Mouse (Mus musculus) heart, adult 2 months (tissue): ENCODE measurements around the gene Tlr5. TPM values are rescaled to one million over a fixed set of nuclear protein-coding genes. Genes with fewer than 3 reads are reported as not detected.

Experiments used
- DNase-seq, 2 experiments: peaks; one replicate each; pipeline ENCODE4 v3.0.0; 2021
- H3K27ac ChIP-seq: fragments of 200-600 bp; 2 replicates; pipeline ENCODE4 v1.8.1; 2022
- H3K27me3 ChIP-seq: fragments of 200-500 bp; 2 replicates; pipeline ENCODE4 v1.6.1; 2012; ENCODE audit warnings: mild to moderate bottlenecking, low read length, inconsistent platforms, mixed read lengths; ENCODE audit not compliant: control insufficient read depth, insufficient read depth
- H3K36me3 ChIP-seq: fragments of 200-500 bp; 2 replicates; pipeline ENCODE4 v1.6.1; 2012; ENCODE audit warnings: low read length, inconsistent platforms; ENCODE audit not compliant: control insufficient read depth, insufficient read depth
- H3K4me1 ChIP-seq: fragments of 200-500 bp; 2 replicates; pipeline ENCODE4 v1.6.1; 2011; ENCODE audit warnings: low read length; ENCODE audit not compliant: control insufficient read depth, insufficient read depth
- H3K4me3 ChIP-seq: fragments of 200-600 bp; 2 replicates; pipeline ENCODE4 v1.8.1; 2022
- H3K79me2 ChIP-seq: fragments of 200-500 bp; replicated peaks from 2 replicates; pipeline ENCODE4 v1.6.1; 2012; ENCODE audit warnings: mild to moderate bottlenecking, inconsistent platforms, low read length, moderate library complexity, mixed read lengths; ENCODE audit not compliant: control insufficient read depth, insufficient read depth
- H3K9ac ChIP-seq: fragments of 200-500 bp; 2 replicates; pipeline ENCODE4 v1.6.1; 2012; ENCODE audit warnings: low read depth, mild to moderate bottlenecking, control low read depth, inconsistent platforms, low read length, mixed read lengths
- CTCF ChIP-seq: fragments of 200-600 bp; IDR thresholded peaks from 2 replicates; pipeline ENCODE4 v1.8.1; 2022; ENCODE audit warnings: antibody characterized with exemption, mild to moderate bottlenecking, moderate library complexity
- EP300 ChIP-seq: fragments of 200-500 bp; IDR thresholded peaks from 2 replicates; pipeline ENCODE4 v1.6.1; 2011; ENCODE audit warnings: low read depth, low read length, control low read depth; ENCODE audit not compliant: insufficient read depth
- POLR2A ChIP-seq: fragments of 200-500 bp; IDR thresholded peaks from 2 replicates; pipeline ENCODE4 v1.6.1; 2011; ENCODE audit warnings: mild to moderate bottlenecking, low read depth, low read length, control low read depth; ENCODE audit not compliant: insufficient read depth
- WGBS: fragments of 180-500 bp; shearing (Covaris S2); methylation state at CpG from one replicate; pipeline ENCODE4 v1.1.7; 2018; 5-methylcytosine and 5-hydroxymethylcytosine counted together
- intact Hi-C: fragments of 180-260 bp; cut with DNase I; formaldehyde crosslinking; loops from one replicate; pipeline ENCODE4 v1.15.1; 2025
- polyA plus RNA-seq: library from polyadenylated mRNA; depleted of rRNA; stranded (reverse); fragments of >200 nt; gene quantifications from 2 replicates; pipeline ENCODE4 v1.2.3, GENCODE M21; 2012
- total RNA-seq, 2 experiments: library from RNA; stranded (reverse); gene quantifications; 2 replicates each; pipeline ENCODE4 v1.2.3; 2021

Gene Tlr5
- total and polyA plus RNA-seq, 3 experiments: 1.1 to 1.7 (median 1.2) TPM

DNA sequence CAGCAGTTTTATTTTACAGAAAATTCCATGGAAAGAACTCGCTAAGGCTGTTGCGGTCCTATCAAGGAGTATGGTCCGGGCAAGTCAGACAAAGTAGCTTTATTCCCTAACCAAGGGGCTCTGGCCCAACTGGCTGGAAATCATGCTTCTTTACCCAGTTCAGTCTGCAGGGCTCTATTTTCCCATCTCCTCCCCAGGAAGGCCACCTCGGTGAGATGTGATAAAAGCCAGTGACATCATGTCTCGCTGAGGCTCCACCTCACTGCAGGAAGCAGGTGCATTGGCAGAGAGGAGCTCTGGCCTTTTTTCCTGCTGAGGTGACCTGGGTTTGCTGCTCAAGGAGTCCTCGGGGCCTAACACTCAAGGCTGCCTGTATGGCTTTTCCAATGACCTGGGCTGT lies 26.1 kb downstream of the Tlr5 start:
- no peaks in the 10 kb centered on the region for H3K27me3 ChIP-seq
- no peak overlapping the region for H3K27ac ChIP-seq
- H3K4me1 ChIP-seq: peaks cover 4% of the 10 kb centered on the region; the same call in 1 of the 2 replicates
- no peak overlapping the region for H3K9ac ChIP-seq
- intact Hi-C loops: no loop called here
- TF ChIP-seq CTCF (no peak), POLR2A (no peak), EP300 (no peak)
- H3K36me3 ChIP-seq: no peaks in the 10 kb centered on the region
- no peak for DNase-seq
- no peaks in the 10 kb centered on the region for H3K79me2 ChIP-seq
- WGBS: 52% methylated on average over 6 of the region's 6 CpGs
- no peak overlapping the region for H3K4me3 ChIP-seq

DNA sequence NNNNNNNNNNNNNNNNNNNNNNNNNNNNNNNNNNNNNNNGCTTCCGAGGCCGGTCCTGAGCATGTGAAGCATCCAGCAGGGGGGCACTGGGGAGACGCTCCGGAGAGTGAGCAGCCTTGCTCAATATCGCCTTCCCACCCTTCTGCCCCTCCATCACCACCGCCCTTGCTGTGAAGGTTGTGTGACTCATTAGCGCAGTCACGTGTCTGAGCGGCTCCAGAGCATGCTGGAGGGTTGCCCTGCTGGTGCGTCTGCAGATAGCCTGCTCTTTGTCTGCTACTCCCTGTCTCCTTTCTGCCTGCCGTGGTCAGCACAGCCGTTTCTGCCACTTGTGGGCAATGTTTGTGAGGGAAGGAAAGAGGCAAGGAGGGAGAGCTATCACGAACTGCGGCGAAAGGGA lies 28.4 kb downstream of the Tlr5 start:
- Histone ChIP-seq H3K9ac (peak overlapping the region; percentile 18), H3K36me3 (no peaks in the 10 kb centered on the region), H3K79me2 (no peaks in the 10 kb centered on the region), H3K27me3 (no peaks in the 10 kb centered on the region), H3K27ac (peak overlapping the region; percentile 54), H3K4me1 (peaks cover 4% of the 10 kb centered on the region; the same call in 1 of the 2 replicates), H3K4me3 (peak overlapping the region; percentile 36; the same call in 1 of the 2 replicates)
- WGBS: under 1% methylated on average over 13 of the region's 15 CpGs
- peak; percentile 87 to 92 for DNase-seq
- TF ChIP-seq EP300 (peak; percentile 35; the same call in 1 of the 2 replicates), CTCF (peak; percentile 71), POLR2A (peak; percentile 62; the same call in 1 of the 2 replicates)
- intact Hi-C loops: no loop called here

DNA sequence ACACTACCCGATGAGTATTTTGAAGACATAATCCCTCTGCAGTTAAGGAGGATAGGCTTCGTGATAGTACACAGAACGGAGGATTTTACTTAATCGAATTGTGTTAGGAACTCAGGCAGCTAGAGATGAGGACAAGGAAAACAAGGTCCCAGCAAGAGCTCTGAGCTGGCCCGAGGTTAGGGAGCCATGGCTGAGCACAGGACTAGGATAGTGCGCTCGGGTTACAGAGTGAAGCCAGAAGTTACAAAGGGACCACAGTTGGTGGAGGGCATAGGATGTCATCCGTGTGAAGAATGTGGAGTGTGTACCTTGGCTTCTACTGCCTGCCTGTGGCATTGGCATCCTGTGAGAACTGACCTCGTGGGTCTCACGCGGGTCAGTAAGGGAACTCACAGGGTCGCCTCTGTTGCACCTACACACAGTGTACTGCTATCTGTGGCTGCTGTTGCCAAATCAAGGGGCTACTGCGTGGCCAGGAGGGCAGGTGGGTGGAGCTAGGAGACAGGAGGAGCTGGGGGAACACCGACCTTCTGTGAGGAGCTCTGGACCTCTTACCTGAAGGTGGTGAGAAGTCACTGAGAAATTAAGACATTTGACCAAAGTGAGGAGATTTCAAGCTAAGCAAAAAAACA lies 29.0 kb downstream of the Tlr5 start:
- no peak for DNase-seq

DNA sequence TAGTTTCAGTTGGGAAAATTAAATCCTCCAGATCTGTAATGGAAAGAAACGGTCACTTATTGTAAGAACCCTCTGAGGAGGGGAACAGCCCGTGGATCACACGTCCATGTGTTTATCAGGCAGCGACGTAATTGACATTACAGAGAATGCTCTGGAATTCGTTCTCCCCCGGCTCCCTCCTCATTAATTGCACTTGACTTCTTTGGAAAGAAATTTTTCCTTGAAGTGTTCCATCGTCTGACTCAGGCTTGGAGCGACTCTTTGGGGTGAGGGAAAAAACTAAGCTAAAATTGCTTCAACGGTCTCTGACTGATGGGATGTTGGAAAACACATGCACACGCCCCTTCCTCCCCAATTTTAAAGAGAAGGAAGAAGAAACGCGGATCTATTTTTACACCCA lies 31.7 kb downstream of the Tlr5 start:
- intact Hi-C loops: no loop called here
- 18% methylated on average over 13 of the region's 13 CpGs for WGBS
- H3K27ac ChIP-seq: peak overlapping the region; percentile 41
- no peak overlapping the region for H3K4me3 ChIP-seq
- no peak overlapping the region for H3K9ac ChIP-seq
- H3K36me3 ChIP-seq: no peaks in the 10 kb centered on the region
- H3K27me3 ChIP-seq: no peaks in the 10 kb centered on the region
- DNase-seq: peak in 1 of 2 experiments; percentile 18
- TF ChIP-seq CTCF (no peak), EP300 (no peak), POLR2A (no peak)
- no peaks in the 10 kb centered on the region for H3K79me2 ChIP-seq
- peaks cover 6% of the 10 kb centered on the region; the same call in 1 of the 2 replicates for H3K4me1 ChIP-seq

More for the DNA sequence above, 29.0 kb downstream of the Tlr5 start:
- Histone ChIP-seq H3K36me3 (no peaks in the 10 kb centered on the region), H3K4me1 (peaks cover 4% of the 10 kb centered on the region; the same call in 1 of the 2 replicates), H3K27ac (peak overlapping the region; percentile 54), H3K4me3 (peak overlapping the region; percentile 36; the same call in 1 of the 2 replicates), H3K79me2 (no peaks in the 10 kb centered on the region), H3K9ac (peak overlapping the region; percentile 18), H3K27me3 (no peaks in the 10 kb centered on the region)
- intact Hi-C loops: no loop called here
- no peak for TF ChIP-seq EP300
- TF ChIP-seq CTCF: no peak
- no peak for TF ChIP-seq POLR2A
- WGBS: 45% methylated on average over 14 of the region's 14 CpGs

DNA sequence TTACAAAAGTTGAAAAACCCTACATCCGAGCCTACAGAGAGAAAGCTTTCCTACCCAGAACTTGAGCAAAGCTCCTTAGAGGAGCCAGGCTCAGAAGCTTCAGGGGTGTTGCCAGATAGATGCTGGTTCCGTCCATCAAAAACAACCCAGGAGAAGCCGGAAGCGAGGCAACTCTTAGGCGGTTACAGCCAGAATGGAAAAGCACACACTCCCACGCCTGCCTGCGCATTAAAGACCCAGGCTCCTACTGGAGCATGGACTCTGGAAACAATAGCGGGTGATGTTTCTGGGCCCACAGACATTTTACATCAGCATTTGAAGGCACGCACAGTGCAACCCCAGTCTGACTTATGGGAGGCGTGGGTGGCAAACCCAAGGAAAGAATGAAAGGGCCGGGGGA lies 32.2 kb downstream of the Tlr5 start:
- TF ChIP-seq EP300 (no peak), POLR2A (no peak), CTCF (no peak)
- no peak overlapping the region for H3K4me3 ChIP-seq
- no peaks in the 10 kb centered on the region for H3K79me2 ChIP-seq
- DNase-seq: peak in 1 of 2 experiments; percentile 41
- intact Hi-C loops: no loop called here
- no peaks in the 10 kb centered on the region for H3K36me3 ChIP-seq
- peaks cover 6% of the 10 kb centered on the region; the same call in 1 of the 2 replicates for H3K4me1 ChIP-seq
- H3K27ac ChIP-seq: peak overlapping the region; percentile 41
- WGBS: 40% methylated on average over 11 of the region's 11 CpGs
- no peaks in the 10 kb centered on the region for H3K27me3 ChIP-seq
- H3K9ac ChIP-seq: no peak overlapping the region

DNA sequence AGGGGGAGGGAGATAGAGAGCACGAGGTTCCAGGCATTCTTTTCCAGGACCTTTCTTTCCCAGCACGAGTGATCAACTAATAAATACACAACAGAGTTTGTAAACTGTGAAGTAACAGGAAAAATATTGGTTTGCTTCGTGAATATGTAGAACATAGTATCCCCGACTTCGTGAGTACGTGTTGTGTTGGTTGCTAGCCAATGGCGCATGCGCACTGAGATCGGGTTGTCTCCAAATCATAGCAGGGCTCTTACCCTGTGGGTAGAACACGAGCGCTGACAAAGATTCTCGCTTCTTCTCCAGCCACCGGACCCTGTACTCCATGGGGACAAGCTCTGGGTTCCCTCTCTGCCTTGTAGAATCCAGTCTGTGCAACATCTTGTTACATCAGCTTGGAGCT lies 33.2 kb downstream of the Tlr5 start:
- peaks cover 6% of the 10 kb centered on the region; the same call in 1 of the 2 replicates for H3K4me1 ChIP-seq
- no peaks in the 10 kb centered on the region for H3K79me2 ChIP-seq
- H3K9ac ChIP-seq: no peak overlapping the region
- TF ChIP-seq EP300 (no peak), POLR2A (no peak), CTCF (no peak)
- H3K4me3 ChIP-seq: no peak overlapping the region
- intact Hi-C loops: no loop called here
- no peaks in the 10 kb centered on the region for H3K36me3 ChIP-seq
- DNase-seq: no peak
- no peak overlapping the region for H3K27ac ChIP-seq
- WGBS: 92% methylated on average over 13 of the region's 13 CpGs
- H3K27me3 ChIP-seq: no peaks in the 10 kb centered on the region
